Mouse (Mus musculus): ENCODE measurements around the gene Epb41l2.

- TF ChIP-seq POLR2A (IDR thresholded peaks at IDR 0.05; ENCODE audit: low read depth, low read length) (no peak), CTCF (conservative IDR thresholded peaks at IDR 0.05; ENCODE audit: insufficient read depth, insufficient read length, low read depth, low read length) (no peak)
These were observed 43.3 kb downstream of the Epb41l2 start for GRCm38 (mm10) chr10:25402886-25403285.

Measured in kidney, adult 2 months (tissue).